Mouse (Mus musculus) myocyte (in vitro differentiated cells): ENCODE measurements around the gene Med12.

Experiments used
- E2F4 ChIP-seq: IDR thresholded peaks from one replicate; pipeline ENCODE4 v1.6.1; 2011; ENCODE audit warnings: mild to moderate bottlenecking, control low read depth, moderate library complexity; ENCODE audit not compliant: insufficient read depth
- MYOD1 ChIP-seq, 3 experiments: IDR thresholded peaks; one replicate each; pipeline ENCODE4 v1.6.1; 2011; ENCODE audit warnings: control low read depth in 2 of 3, low read depth in 2 of 3, mild to moderate bottlenecking in 2 of 3, moderate library complexity in 1 of 3; ENCODE audit not compliant: insufficient read length in 2 of 3, control insufficient read depth in 1 of 3
- POLR2A ChIP-seq: IDR thresholded peaks from one replicate; pipeline ENCODE4 v1.6.1; 2011; ENCODE audit warnings: low read depth, mild to moderate bottlenecking, control low read depth, moderate library complexity; ENCODE audit not compliant: insufficient read length
- POLR2AphosphoS2 ChIP-seq: IDR thresholded peaks from one replicate; pipeline ENCODE4 v1.6.1; 2011; ENCODE audit warnings: low read depth, control low read depth; ENCODE audit not compliant: insufficient read length
- SRF ChIP-seq: IDR thresholded peaks from one replicate; pipeline ENCODE4 v1.6.1; 2011; ENCODE audit warnings: low read depth; ENCODE audit not compliant: control insufficient read depth, insufficient read length
- TCF12 ChIP-seq: IDR thresholded peaks from one replicate; pipeline ENCODE4 v1.6.1; 2011; ENCODE audit warnings: mild to moderate bottlenecking, control low read depth; ENCODE audit not compliant: poor library complexity, insufficient read depth, severe bottlenecking
- USF1 ChIP-seq: IDR thresholded peaks from one replicate; pipeline ENCODE4 v1.6.1; 2011; ENCODE audit warnings: low read depth, mild to moderate bottlenecking, control low read depth, moderate library complexity

GRCm38 (mm10) chrX:101282813-101283212 lies 9.0 kb downstream of the Med12 start:
- no peak for TF ChIP-seq POLR2A
- no peak for TF ChIP-seq USF1
- no peak for TF ChIP-seq MYOD1 (IDR thresholded peaks at IDR 0.05; ENCODE audit: control insufficient read depth in 1 of 3, insufficient read length in 2 of 3, low read depth in 2 of 3)
- no peak for TF ChIP-seq POLR2AphosphoS2
- TF ChIP-seq SRF: no peak
- no peak for TF ChIP-seq TCF12
- no peak for TF ChIP-seq E2F4
